Mouse (Mus musculus) embryonic facial prominence, embryonic 13.5 days (tissue): ENCODE measurements around the gene Dtymk. TPM values are rescaled to one million over a fixed set of nuclear protein-coding genes. Genes with fewer than 3 reads are reported as not detected.
"Not testable (repeated sequence)": the region's sequence is repeated elsewhere in the genome, so short reads cannot be mapped to it uniquely, and the experiment has no call there.

Experiments used
- ATAC-seq: fragments of 200-750 bp; cut with Nextera tagmentation; 2 replicates; pipeline ENCODE4 v1.8.0; 2017; ENCODE audit warnings: low read depth; ENCODE audit not compliant: insufficient number of reproducible peaks, insufficient read depth, low FRiP score, low TSS enrichment
- H3K27ac ChIP-seq: fragments of 300-500 bp; sonication (generic); 2 replicates; pipeline ENCODE4 v1.5.1; 2015; ENCODE audit warnings: moderate library complexity, mild to moderate bottlenecking, inconsistent platforms
- H3K27me3 ChIP-seq: fragments of 300-500 bp; sonication (generic); 2 replicates; pipeline ENCODE4 v1.6.1; 2015; ENCODE audit warnings: mild to moderate bottlenecking, inconsistent platforms
- H3K36me3 ChIP-seq: fragments of 300-500 bp; sonication (generic); 2 replicates; pipeline ENCODE4 v1.6.1; 2015; ENCODE audit warnings: mild to moderate bottlenecking, inconsistent platforms
- H3K4me1 ChIP-seq: fragments of 300-500 bp; sonication (generic); 2 replicates; pipeline ENCODE4 v1.6.1; 2015; ENCODE audit warnings: inconsistent platforms
- H3K4me2 ChIP-seq: fragments of 300-500 bp; sonication (generic); 2 replicates; pipeline ENCODE4 v1.6.1; 2015; ENCODE audit warnings: moderate library complexity, mild to moderate bottlenecking, inconsistent platforms
- H3K4me3 ChIP-seq: fragments of 300-500 bp; sonication (generic); 2 replicates; pipeline ENCODE4 v1.5.1; 2015; ENCODE audit warnings: mild to moderate bottlenecking, inconsistent platforms
- H3K9ac ChIP-seq: fragments of 300-500 bp; sonication (generic); 2 replicates; pipeline ENCODE4 v1.6.1; 2015; ENCODE audit warnings: mild to moderate bottlenecking, inconsistent platforms
- H3K9me3 ChIP-seq: fragments of 300-500 bp; sonication (generic); 2 replicates; pipeline ENCODE4 v1.6.1; 2016; ENCODE audit warnings: inconsistent platforms
- WGBS: fragments of 180-500 bp; shearing (Covaris S2); methylation state at CpG from one replicate; pipeline ENCODE4 v1.1.7; 2015; ENCODE audit warnings: mixed read lengths; 5-methylcytosine and 5-hydroxymethylcytosine counted together
- polyA plus RNA-seq: library from polyadenylated mRNA; unstranded; fragments of >200 nt; fragmentation: Nextera tagmentation; extraction: Ambion mirVana; gene quantifications from 2 replicates; pipeline ENCODE4 v1.2.1, GENCODE M21; 2015

Dtymk gene
- polyA plus RNA-seq, 1 experiment from 2014 or later = 267 TPM

DNA sequence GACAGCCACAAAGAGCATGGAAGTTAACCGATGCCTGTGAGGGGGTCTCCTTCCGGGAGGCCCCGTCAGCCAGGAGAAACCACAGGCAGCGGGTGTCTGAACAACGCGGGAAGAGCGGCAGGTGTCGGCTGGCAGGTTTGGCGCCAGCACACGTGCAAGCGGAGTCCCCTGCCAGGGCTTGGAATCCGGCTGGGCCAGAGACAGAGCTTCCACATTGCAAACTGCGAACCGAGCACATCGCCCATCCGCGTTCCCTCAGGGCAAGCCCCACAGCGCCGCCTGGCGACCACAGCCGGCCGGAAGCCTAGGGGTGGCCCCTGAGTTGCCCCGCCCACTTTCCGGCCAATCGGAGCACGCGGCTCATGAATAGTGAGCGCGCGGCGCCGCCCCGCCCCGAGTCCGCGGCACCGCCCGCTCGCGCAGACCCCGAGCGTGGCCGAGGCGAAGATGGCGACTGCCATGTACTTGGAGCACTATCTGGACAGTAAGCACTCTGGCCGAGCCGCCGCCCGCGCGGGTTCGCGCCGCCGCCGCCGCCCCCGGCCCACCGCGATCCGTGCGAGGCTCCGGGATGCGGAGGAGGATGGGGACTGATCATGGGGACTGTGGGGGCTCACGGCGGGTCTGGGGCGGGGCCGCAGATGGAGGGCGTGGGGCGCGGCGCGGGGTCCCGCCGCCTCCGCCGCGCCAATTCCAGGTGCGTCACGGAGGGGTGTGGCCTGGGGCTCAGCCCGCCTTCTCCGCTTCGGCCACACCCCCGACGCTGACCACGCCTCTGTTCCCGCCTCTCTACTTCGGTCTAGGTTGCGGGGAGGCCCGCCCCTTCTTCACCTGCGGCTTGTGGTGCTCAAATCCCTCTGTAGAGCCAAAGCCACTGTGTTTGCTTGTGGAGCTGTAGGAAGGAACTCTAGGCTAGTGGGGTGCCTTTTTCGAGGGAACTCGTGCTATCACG lies 2.1 kb upstream of the Dtymk start, which contains the start of gene Ing5:
TSS of gene Ing5 (plus strand) at position 410 of the 952 bp plus-strand sequence.
- under 1% methylated on average over 93 of the region's 94 CpGs for WGBS
- peak within 1 kb of the TSS; percentile 73 for H3K4me3 ChIP-seq
- H3K9me3 ChIP-seq = no peaks in the 10 kb centered on the region

DNA sequence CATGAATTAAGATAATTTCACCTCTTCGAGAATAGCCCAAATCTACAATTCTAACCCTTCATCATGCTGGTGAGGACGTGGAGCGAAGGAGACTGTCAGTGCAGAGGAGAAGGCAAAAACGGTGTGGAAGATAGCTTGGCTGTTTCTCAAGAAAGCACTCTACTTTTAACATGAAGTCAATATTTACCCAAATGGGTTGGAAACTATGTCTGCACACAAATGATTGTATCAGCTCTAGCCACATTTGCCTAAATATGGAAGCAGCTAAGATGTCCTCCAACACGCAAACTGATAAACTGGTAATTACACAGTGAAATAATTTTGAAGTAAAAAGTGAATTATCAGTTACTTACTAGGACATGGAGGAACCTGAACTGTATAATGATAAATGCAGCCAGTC lies 1.0 kb upstream of the Dtymk start:
- H3K4me3 ChIP-seq = peak overlapping the region; percentile 80
- no peaks in the 10 kb centered on the region for H3K9me3 ChIP-seq
- ATAC-seq = no peak
- H3K4me1 ChIP-seq = peaks cover 40% of the 10 kb centered on the region
- no peaks in the 10 kb centered on the region for H3K27me3 ChIP-seq
- H3K27ac ChIP-seq = peak overlapping the region; percentile 88
- no peak overlapping the region for H3K9ac ChIP-seq
- H3K36me3 ChIP-seq = peaks cover 45% of the 10 kb centered on the region
- 89% methylated on average over 5 of the region's 5 CpGs for WGBS
- H3K4me2 ChIP-seq = peak overlapping the region; percentile 91

More for the DNA sequence above, 2.1 kb upstream of the Dtymk start, which contains the start of gene Ing5:
- Histone ChIP-seq H3K36me3 (peaks cover 45% of the 10 kb centered on the region), H3K27me3 (no peaks in the 10 kb centered on the region), H3K4me2 (peak within 1 kb of the TSS; percentile 91), H3K27ac (peak within 1 kb of the TSS; percentile 97), H3K4me1 (peaks cover 38% of the 10 kb centered on the region), H3K9ac (peak within 1 kb of the TSS; percentile 86)
- ATAC-seq = peak; percentile 95

DNA sequence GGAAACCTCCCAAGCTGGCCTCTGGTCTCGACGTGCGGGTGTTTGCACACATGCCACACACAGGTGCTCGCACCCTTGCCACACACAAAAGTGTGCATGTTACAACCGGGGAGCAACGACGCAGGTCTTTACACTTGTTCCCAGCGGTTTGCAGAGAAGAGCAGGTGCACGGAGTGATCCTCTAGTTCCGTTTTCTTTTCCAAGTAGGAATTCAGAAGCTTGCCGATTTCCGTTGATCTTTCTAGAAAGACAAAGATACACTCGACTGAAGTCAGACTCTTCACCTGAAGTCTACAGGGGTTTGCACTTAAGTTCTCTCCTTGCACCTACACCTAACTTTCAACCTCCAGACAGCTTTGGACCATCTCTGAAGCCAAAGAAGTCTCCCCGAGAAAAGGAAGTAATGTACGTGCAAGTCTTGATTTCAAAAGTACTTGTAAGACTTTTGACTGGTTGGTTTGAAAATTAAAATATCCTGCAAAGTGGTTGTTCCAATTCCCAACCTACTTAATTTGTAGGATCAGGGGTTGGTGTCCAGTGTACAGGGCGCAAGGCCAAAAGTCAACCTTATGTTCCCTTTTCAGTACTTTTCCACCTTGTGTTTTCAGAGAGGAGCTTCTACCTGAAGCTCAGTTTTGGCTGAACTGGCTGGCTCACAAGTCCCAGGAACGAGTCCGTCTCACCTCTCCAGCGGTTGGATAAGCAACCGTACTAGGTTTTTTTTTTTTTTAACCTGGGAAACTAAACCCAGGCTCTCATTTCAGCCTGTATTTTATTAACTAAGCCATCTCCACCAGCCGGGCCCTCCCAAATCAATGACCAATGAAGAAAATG lies 847 bp downstream of the Dtymk start:
- 74% methylated on average over 21 of the region's 21 CpGs for WGBS
- ATAC-seq = no peak

DNA sequence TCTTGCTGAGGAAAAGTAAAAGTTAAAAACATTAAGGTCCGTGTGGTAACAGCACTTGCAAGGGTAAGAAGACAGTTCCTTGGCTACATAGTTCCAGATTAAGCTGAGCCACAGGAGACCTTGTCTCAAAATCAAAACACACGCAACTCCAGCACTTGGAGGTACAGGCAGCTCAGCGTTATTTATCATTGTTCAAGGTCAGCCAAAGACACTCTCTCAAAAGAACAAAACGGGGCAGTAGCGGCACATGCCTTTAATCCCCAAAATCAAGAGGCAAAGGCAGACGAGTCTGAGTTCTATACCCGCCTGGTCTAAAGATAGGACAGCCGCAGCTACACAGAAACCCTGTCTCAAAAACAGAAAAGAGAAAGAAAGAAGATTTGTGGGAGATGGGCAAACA lies 5.8 kb downstream of the Dtymk start:
- WGBS = 83% methylated on average over 8 of the region's 8 CpGs
- ATAC-seq = no peak
- Histone ChIP-seq H3K4me3 (no peak overlapping the region), H3K9me3 (0 out of 2 replicates have a peak, but pooled peaks cover 1% of the 10 kb centered on the region), H3K27me3 (no peaks in the 10 kb centered on the region), H3K4me2 (no peak overlapping the region), H3K9ac (no peak overlapping the region), H3K4me1 (peaks cover 8% of the 10 kb centered on the region), H3K27ac (no peak overlapping the region), H3K36me3 (peaks cover 77% of the 10 kb centered on the region)

More for the DNA sequence above, 847 bp downstream of the Dtymk start:
- no peaks in the 10 kb centered on the region for H3K27me3 ChIP-seq
- peak overlapping the region; percentile 88 for H3K27ac ChIP-seq
- no peaks in the 10 kb centered on the region for H3K9me3 ChIP-seq
- peak overlapping the region; percentile 80 for H3K4me3 ChIP-seq
- peaks cover 39% of the 10 kb centered on the region for H3K36me3 ChIP-seq
- peak overlapping the region; percentile 86 for H3K9ac ChIP-seq
- H3K4me2 ChIP-seq = peak overlapping the region; percentile 84
- peaks cover 42% of the 10 kb centered on the region for H3K4me1 ChIP-seq

DNA sequence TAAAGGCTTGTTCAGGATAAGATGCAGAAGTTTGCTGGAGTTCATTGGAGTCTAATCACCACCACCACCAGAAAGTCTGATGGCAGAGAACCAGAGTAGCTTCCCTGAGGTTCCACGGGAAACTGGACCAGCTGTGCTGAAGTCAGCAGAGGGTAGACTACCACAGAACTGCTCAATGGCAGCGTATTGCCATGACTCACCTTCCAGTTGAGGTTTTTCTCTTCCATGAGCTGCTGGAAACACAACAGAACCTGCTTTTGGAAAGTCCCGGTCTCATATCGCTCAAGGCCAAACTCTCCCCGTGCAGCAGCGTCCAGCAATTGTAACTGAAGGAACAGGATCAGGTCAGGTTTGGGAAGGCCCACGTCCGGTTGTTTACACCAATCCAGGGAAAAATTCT lies 7.2 kb downstream of the Dtymk start:
- H3K27ac ChIP-seq = no peak overlapping the region
- H3K9ac ChIP-seq = no peak overlapping the region
- H3K4me2 ChIP-seq = no peak overlapping the region
- ATAC-seq = no peak
- no peaks in the 10 kb centered on the region for H3K27me3 ChIP-seq
- no peak overlapping the region for H3K4me3 ChIP-seq
- 96% methylated on average over 8 of the region's 8 CpGs for WGBS
- H3K9me3 ChIP-seq = 0 out of 2 replicates have a peak, but pooled peaks cover 3% of the 10 kb centered on the region
- H3K36me3 ChIP-seq = peaks cover 80% of the 10 kb centered on the region
- H3K4me1 ChIP-seq = peaks cover 4% of the 10 kb centered on the region; the same call in 1 of the 2 replicates

DNA sequence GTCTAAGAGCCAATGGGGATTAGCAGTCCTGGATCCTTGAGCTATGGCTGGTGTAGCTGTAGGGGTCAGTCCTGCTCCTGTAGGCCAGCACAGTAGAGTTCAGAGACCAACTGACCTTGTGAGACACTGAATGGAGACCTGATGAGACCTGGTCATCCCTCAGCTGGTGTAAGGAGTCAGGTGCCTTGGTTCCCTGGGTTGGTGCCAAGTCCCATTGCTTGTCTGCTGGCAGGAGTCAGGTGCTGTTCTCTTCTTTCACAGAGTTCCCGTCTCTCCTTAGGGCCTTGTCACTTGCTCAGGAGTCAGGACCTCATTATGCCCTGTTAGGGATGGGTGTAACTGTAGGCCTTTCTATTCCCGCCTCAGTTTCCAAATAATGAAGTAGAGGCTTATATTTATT lies 14.8 kb downstream of the Dtymk start:
- no peak overlapping the region for H3K4me3 ChIP-seq
- no peak for ATAC-seq
- no peaks in the 10 kb centered on the region for H3K4me1 ChIP-seq
- H3K36me3 ChIP-seq = peaks cover 96% of the 10 kb centered on the region
- H3K9me3 ChIP-seq = 0 out of 2 replicates have a peak, but pooled peaks cover 3% of the 10 kb centered on the region
- H3K4me2 ChIP-seq = no peak overlapping the region
- H3K27me3 ChIP-seq = no peaks in the 10 kb centered on the region
- 91% methylated on average over 2 of the region's 2 CpGs for WGBS
- H3K9ac ChIP-seq = no peak overlapping the region
- no peak overlapping the region for H3K27ac ChIP-seq

DNA sequence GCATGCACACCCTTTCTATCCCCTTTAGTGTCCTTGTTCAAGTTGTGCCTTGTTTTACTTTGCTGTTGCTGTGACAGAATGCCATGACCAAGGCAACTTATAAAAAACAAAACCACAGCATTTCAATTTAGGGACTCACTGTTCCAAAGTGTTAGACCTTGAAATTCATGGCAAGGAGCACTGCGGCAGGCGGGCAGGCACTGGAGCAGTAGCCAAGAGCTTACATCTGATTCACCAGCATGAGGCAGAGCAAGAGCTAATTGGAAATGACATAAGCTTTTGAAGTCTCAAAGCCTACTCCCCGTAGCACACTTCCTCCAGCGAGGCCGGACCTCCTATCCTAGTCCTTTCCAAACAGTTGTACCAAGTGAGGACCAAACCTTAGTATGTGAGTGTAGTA lies 25.0 kb downstream of the Dtymk start:
- H3K27me3 ChIP-seq = no peaks in the 10 kb centered on the region
- no peak overlapping the region for H3K9ac ChIP-seq
- H3K4me1 ChIP-seq = no peaks in the 10 kb centered on the region
- ATAC-seq = no peak
- H3K36me3 ChIP-seq = peaks cover 81% of the 10 kb centered on the region
- no peak overlapping the region for H3K27ac ChIP-seq
- no peak overlapping the region for H3K4me3 ChIP-seq
- 69% methylated on average over 5 of the region's 5 CpGs for WGBS
- H3K9me3 ChIP-seq = no peaks in the 10 kb centered on the region
- no peak overlapping the region for H3K4me2 ChIP-seq

DNA sequence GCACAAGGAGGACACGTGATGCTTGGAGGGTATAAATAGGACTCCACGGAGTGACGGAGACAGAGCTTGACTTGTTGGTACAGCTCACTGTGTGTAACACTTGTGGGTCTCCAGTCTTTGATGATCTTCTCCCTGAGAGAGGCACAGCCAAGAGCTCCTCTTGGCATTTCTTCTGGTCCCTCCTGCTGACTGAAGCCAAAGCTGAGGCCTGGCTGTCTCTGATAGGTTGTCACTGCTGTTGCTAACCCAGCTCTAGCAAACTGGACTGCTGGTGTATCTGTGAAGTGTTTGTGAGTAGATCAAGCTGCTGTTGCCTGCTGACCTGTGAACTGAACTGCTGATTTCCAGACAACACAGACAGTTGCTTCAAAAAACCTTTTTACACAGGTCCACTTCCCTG lies 31.8 kb downstream of the Dtymk start:
- no peak overlapping the region for H3K4me2 ChIP-seq
- 0 out of 2 replicates have a peak, but pooled peaks cover 7% of the 10 kb centered on the region for H3K4me1 ChIP-seq
- ATAC-seq = no peak
- no peak overlapping the region for H3K27ac ChIP-seq
- no peaks in the 10 kb centered on the region for H3K9me3 ChIP-seq
- H3K27me3 ChIP-seq = no peaks in the 10 kb centered on the region
- H3K9ac ChIP-seq = no peak overlapping the region
- no peak overlapping the region for H3K4me3 ChIP-seq
- peaks cover 47% of the 10 kb centered on the region for H3K36me3 ChIP-seq
- WGBS = 96% methylated on average over 3 of the region's 3 CpGs

DNA sequence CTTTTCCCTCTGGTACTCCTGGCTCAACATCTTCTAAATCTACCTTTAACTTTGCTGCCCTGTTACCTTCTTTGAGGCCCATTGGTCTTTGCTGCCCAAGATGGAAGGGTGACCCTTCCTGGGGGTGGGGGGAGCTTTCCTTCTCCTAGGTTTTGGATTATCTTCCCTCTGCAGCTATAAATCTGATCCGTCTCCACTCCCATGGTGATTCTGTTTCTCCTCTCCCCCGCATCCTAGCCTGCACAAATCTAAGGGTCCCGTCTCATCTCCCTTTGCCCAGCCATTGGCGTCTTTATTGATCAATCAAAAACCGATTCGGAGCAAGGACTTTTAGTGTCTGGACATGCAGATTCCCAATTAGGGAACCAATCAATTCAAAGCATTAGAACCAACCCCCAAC lies 34.1 kb downstream of the Dtymk start:
- Histone ChIP-seq H3K36me3 (peaks cover 26% of the 10 kb centered on the region), H3K4me3 (no peak overlapping the region), H3K27ac (no peak overlapping the region), H3K4me2 (no peak overlapping the region), H3K27me3 (no peaks in the 10 kb centered on the region), H3K4me1 (0 out of 2 replicates have a peak, but pooled peaks cover 7% of the 10 kb centered on the region), H3K9ac (no peak overlapping the region), H3K9me3 (no peaks in the 10 kb centered on the region)
- 79% methylated on average over 6 of the region's 6 CpGs for WGBS
- ATAC-seq = no peak

DNA sequence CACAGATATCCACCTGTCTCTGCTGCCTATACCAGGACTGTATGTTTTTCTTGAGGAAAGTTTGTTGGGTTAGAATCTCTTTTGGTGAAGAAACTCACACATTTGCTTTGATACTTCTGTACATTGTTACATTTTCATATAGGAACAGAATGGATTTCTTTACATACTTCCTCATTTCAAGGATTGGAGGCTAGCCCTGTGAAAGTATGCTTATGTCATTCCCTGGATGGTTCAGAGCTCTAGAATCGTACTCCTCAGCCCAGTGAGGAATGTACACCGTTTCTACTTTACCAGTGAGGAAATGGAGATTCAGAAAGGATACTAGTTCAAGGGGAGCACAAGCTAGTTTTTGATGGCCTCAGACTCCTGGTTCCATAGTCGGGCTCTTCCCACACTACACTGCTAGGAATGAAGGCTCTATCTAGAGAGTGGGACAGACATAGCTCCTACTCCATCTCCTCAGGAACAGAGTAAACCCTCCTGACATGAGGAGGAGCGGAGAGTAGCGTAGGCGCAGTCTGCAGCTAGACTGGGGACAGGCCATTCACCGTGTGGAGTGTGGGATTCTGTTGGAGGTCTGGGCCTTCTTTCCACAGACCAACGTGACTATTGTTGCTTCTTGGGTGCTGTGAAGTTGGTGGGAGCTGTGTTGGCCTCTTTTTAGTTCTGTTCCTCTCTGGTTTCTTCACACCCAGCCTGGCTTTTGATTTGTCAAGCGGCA lies 36.7 kb downstream of the Dtymk start:
- Histone ChIP-seq H3K4me2 (no peak overlapping the region), H3K9ac (no peak overlapping the region), H3K4me3 (no peak overlapping the region), H3K4me1 (0 out of 2 replicates have a peak, but pooled peaks cover 7% of the 10 kb centered on the region), H3K36me3 (peaks cover 18% of the 10 kb centered on the region), H3K9me3 (no peaks in the 10 kb centered on the region), H3K27ac (no peak overlapping the region), H3K27me3 (no peaks in the 10 kb centered on the region)
- WGBS = 90% methylated on average over 9 of the region's 9 CpGs
- no peak for ATAC-seq

DNA sequence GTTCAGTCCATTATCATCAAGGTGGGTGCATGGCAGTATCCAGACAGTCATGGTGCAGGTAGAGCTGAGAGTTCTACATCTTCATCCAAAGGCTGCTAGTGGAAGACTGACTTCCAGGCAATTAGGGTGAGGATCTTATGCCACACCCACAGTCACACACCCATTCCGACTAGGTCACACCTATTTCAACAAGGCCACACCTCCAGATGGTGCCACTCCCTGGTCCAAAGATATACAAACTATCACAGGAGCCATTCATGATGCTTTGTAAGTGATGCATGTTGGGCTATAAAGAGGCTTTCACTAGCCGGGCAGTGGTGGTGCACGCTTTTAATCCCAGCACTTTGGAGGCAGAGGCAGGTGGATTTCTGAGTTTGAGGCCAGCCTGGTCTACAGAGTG lies 38.2 kb downstream of the Dtymk start:
- H3K4me3 ChIP-seq, H3K4me1 ChIP-seq, ATAC-seq, H3K9ac ChIP-seq, H3K27ac ChIP-seq, H3K4me2 ChIP-seq, H3K36me3 ChIP-seq, H3K9me3 ChIP-seq, H3K27me3 ChIP-seq: not testable (repeated sequence)
- WGBS = 93% methylated on average over 3 of the region's 3 CpGs
